ENCODE assay signal across 9 mouse cellular contexts in the genomic region with DNA sequence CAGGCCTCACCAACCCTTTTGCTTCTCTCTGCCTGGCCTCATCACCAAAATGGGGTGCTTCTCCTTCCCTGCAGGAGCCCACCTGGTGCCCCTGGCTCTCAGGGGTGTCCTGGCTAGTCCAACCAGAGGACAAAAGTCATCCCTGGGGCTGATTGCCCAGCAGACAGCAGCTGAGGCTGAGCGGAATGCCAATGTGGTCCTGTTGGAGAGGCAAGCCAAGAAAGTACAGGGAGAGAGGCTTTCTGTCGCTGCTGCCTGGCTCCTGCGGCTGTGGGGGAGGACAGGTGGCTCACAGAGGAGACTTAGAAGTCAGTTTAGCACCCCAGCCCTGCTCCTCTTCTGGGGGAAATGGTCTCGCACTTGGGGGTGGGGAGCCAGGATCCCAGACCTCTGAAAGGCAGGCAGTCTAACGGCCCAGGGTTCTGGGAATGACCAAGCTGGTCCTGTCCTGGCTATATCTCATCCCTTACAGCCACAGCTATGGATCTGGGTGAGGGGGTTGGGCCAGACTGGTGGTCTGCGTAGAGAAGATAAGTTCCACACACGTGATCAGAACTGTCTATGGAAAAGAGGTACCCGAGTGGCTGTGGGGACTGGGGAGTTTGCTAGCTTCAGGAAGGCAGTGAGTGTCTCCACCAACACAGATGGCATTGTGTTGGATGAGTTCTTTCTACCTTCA. TPM values are rescaled to one million over a fixed set of nuclear protein-coding genes. Genes with fewer than 3 reads are reported as not detected.
DNase-seq lines count a peak whose midpoint lies in the region; ATAC-seq and TF ChIP-seq lines count a peak whose summit lies in the region.
"Had no signal": no experiment of that assay in that cellular context is flagged by ENCODE, and none has a peak within 500 bp of the region (broad histone marks: within the 10 kb centered on the region; RNA-seq: fewer than 3 reads in every experiment).

No protein-coding gene starts in this region.

- intact Hi-C loops in heart, postnatal 14 days (cut with DNase I) = no loop called here

- H3K4me1 ChIP-seq in heart, embryonic 11.5 days (ENCODE audit: control insufficient read depth, insufficient read depth, low read length) = peaks cover 71% of the 10 kb centered on the region
- H3K4me1 ChIP-seq in MEL (ENCODE audit: control insufficient read depth in 1 of 2, insufficient read depth in 2 of 2, low read length in 2 of 2) = peaks cover 6 to 9% of the 10 kb centered on the region in 2 experiments
- peaks cover 53% of the 10 kb centered on the region for H3K4me1 ChIP-seq in embryonic facial prominence, embryonic 15.5 days
- peaks cover 11 to 29% of the 10 kb centered on the region in 2 experiments for H3K4me1 ChIP-seq in liver, embryonic 14.5 days (replicated peaks; ENCODE audit: control insufficient read depth in 2 of 2, insufficient read depth in 2 of 2, low read length in 1 of 2)
- peaks cover 55% of the 10 kb centered on the region for H3K4me1 ChIP-seq in thymus, adult 2 months (replicated peaks; ENCODE audit: control insufficient read depth, insufficient read depth, low read length)

- no peaks in the 10 kb centered on the region for H3K27me3 ChIP-seq in heart, embryonic 11.5 days (ENCODE audit: control insufficient read depth, insufficient read depth, low read length)
- H3K27me3 ChIP-seq in MEL (ENCODE audit: control insufficient read depth in 1 of 2, insufficient read depth in 2 of 2, low read length in 2 of 2) = no peaks in the 10 kb centered on the region
- H3K27me3 ChIP-seq in embryonic facial prominence, embryonic 15.5 days = no peaks in the 10 kb centered on the region
- H3K27me3 ChIP-seq in liver, embryonic 14.5 days (ENCODE audit: control insufficient read depth, insufficient read depth, low read length) = no peaks in the 10 kb centered on the region
- H3K27me3 ChIP-seq in thymus, adult 2 months (ENCODE audit: control insufficient read depth, insufficient read depth, low read length) = no peaks in the 10 kb centered on the region

- H3K79me2 ChIP-seq in MEL (ENCODE audit: control insufficient read depth, insufficient read depth, low read length, poor library complexity) = no peaks in the 10 kb centered on the region

- TF ChIP-seq POLR2A in MEL (IDR thresholded peaks at IDR 0.05; ENCODE audit: control insufficient read depth in 1 of 2, insufficient read depth in 1 of 2, low read depth in 1 of 2, low read length in 2 of 2, poor library complexity in 1 of 2) = no peak
- TF ChIP-seq POLR2A in thymus, adult 2 months (IDR thresholded peaks at IDR 0.05; ENCODE audit: control insufficient read depth, extremely low read depth, insufficient read depth, low read length, poor library complexity) = no peak

- TF ChIP-seq CTCF in MEL (IDR thresholded peaks at IDR 0.05 in 2 of 3, conservative IDR thresholded peaks at IDR 0.05 in 1 of 3; ENCODE audit: control insufficient read depth in 1 of 3, insufficient read depth in 1 of 3, low read depth in 2 of 3, low read length in 3 of 3, poor library complexity in 1 of 3, severe bottlenecking in 1 of 3) = no peak
- no peak for TF ChIP-seq CTCF in liver, embryonic 14.5 days (IDR thresholded peaks at IDR 0.05; ENCODE audit: low read depth)
- TF ChIP-seq CTCF in thymus, adult 2 months (IDR thresholded peaks at IDR 0.05; ENCODE audit: borderline replicate concordance, control insufficient read depth, extremely low read depth, insufficient read depth, low read length, poor library complexity) = no peak

- H3K4me3 ChIP-seq in heart, embryonic 11.5 days (ENCODE audit: low read depth, low read length) = no peak overlapping the region
- H3K4me3 ChIP-seq in MEL (ENCODE audit: control insufficient read depth in 1 of 2, insufficient read depth in 1 of 2, low read depth in 2 of 2, low read length in 2 of 2) = no peak overlapping the region
- no peak overlapping the region for H3K4me3 ChIP-seq in embryonic facial prominence, embryonic 15.5 days (replicated peaks)
- no peak overlapping the region for H3K4me3 ChIP-seq in liver, embryonic 14.5 days (ENCODE audit: insufficient read depth in 1 of 2, low read depth in 2 of 2, low read length in 2 of 2)
- no peak overlapping the region for H3K4me3 ChIP-seq in thymus, adult 2 months (ENCODE audit: control insufficient read depth, insufficient read depth, low read length)
- H3K4me3 ChIP-seq: erythroblast, embryonic 14.5 days had no signal

- no peak overlapping the region; the same call in 1 of the 2 replicates for H3K4me2 ChIP-seq in heart, embryonic 11.5 days
- H3K4me2 ChIP-seq in embryonic facial prominence, embryonic 15.5 days (replicated peaks) = no peak overlapping the region
- H3K4me2 ChIP-seq in liver, embryonic 14.5 days (ENCODE audit: low read depth) = no peak overlapping the region

- no peak for ATAC-seq in heart, embryonic 11.5 days (replicated peaks; ENCODE audit: insufficient number of reproducible peaks, low FRiP score, low TSS enrichment)
- ATAC-seq in embryonic facial prominence, embryonic 15.5 days (ENCODE audit: insufficient number of reproducible peaks, low FRiP score, low TSS enrichment, low read depth) = no peak
- peak; percentile 57; the same call in 1 of the 2 replicates for ATAC-seq in liver, embryonic 14.5 days (ENCODE audit: insufficient read depth)

- no peak for TF ChIP-seq EP300 in MEL (IDR thresholded peaks at IDR 0.05; ENCODE audit: low read depth in 1 of 2, low read length in 2 of 2)
- peak; percentile 51 for TF ChIP-seq EP300 in liver, embryonic 14.5 days (IDR thresholded peaks at IDR 0.05; ENCODE audit: low read depth)

- H3K9ac ChIP-seq in heart, embryonic 11.5 days (ENCODE audit: low read depth, low read length) = peak overlapping the region; percentile 23
- H3K9ac ChIP-seq in MEL (ENCODE audit: control insufficient read depth, low read depth, low read length, poor library complexity, severe bottlenecking) = no peak overlapping the region
- no peak overlapping the region for H3K9ac ChIP-seq in embryonic facial prominence, embryonic 15.5 days
- 0 out of 2 replicates have a peak overlapping the region, but pooled peaks have one; percentile 5 for H3K9ac ChIP-seq in liver, embryonic 14.5 days (replicated peaks)

- TF ChIP-seq RAD21 in MEL (IDR thresholded peaks at IDR 0.05; ENCODE audit: low read depth, low read length) = no peak

- peaks cover 12% of the 10 kb centered on the region for H3K36me3 ChIP-seq in heart, embryonic 11.5 days (ENCODE audit: control insufficient read depth, insufficient read depth, low read length)
- peaks cover 0 to 2% of the 10 kb centered on the region in 2 experiments; a peak in 1 of 4 replicates for H3K36me3 ChIP-seq in MEL (ENCODE audit: control insufficient read depth in 1 of 2, insufficient read depth in 2 of 2, low read length in 2 of 2)
- peaks cover 67% of the 10 kb centered on the region for H3K36me3 ChIP-seq in embryonic facial prominence, embryonic 15.5 days
- H3K36me3 ChIP-seq in liver, embryonic 14.5 days (replicated peaks; ENCODE audit: control insufficient read depth, insufficient read depth, low read depth) = no peaks in the 10 kb centered on the region
- H3K36me3 ChIP-seq in thymus, adult 2 months (ENCODE audit: control insufficient read depth, insufficient read depth, low read length) = no peaks in the 10 kb centered on the region

- H3K27ac ChIP-seq in heart, embryonic 11.5 days (ENCODE audit: low read depth, low read length) = peak overlapping the region; percentile 76
- H3K27ac ChIP-seq in MEL (ENCODE audit: control insufficient read depth, low read depth, low read length) = no peak overlapping the region
- H3K27ac ChIP-seq in embryonic facial prominence, embryonic 15.5 days (replicated peaks) = 0 out of 2 replicates have a peak overlapping the region, but pooled peaks have one; percentile 63
- no peak overlapping the region for H3K27ac ChIP-seq in liver, embryonic 14.5 days
- no peak overlapping the region for H3K27ac ChIP-seq in thymus, adult 2 months (ENCODE audit: control insufficient read depth, insufficient read depth, low read length)

- no peak for DNase-seq in heart, postnatal 14 days
- no peak for DNase-seq in MEL (ENCODE audit: low read depth, low spot score)
- DNase-seq in liver, embryonic 14.5 days (ENCODE audit: low read depth in 3 of 3, low spot score in 3 of 3) = no peak
- no peak for DNase-seq in spleen, postnatal 14 days (ENCODE audit: low spot score in 2 of 2)
- DNase-seq in thymus, adult 2 months = no peak
- DNase-seq in c-Kit-positive CD71-positive TER-119-positive erythroid progenitor cells, embryonic 14.5 days (ENCODE audit: low spot score) = no peak

- 32% methylated on average over 8 of the region's 8 CpGs for WGBS in heart, embryonic 11.5 days (ENCODE audit: insufficient replicate concordance)
- whole genome bisulfite sequencing in embryonic facial prominence, embryonic 15.5 days = 64% methylated on average over 8 of the region's 8 CpGs
- 28% methylated on average over 8 of the region's 8 CpGs for WGBS in liver, embryonic 14.5 days (ENCODE audit: insufficient replicate concordance)
- 89% methylated on average over 8 of the region's 8 CpGs for WGBS in thymus, adult 2 months

- H3K9me3 ChIP-seq in heart, embryonic 11.5 days (replicated peaks; ENCODE audit: control insufficient read depth, low read length) = no peaks in the 10 kb centered on the region
- no peaks in the 10 kb centered on the region for H3K9me3 ChIP-seq in MEL (replicated peaks; ENCODE audit: insufficient read depth, low read length)
- no peaks in the 10 kb centered on the region for H3K9me3 ChIP-seq in embryonic facial prominence, embryonic 15.5 days (replicated peaks)
- H3K9me3 ChIP-seq in liver, embryonic 14.5 days (ENCODE audit: control insufficient read depth, low read length) = no peaks in the 10 kb centered on the region

TF ChIP-seq in MEL, 35 proteins besides CTCF, POLR2A, EP300 and RAD21 (continues in another document):
- TF ChIP-seq SMC3 (IDR thresholded peaks at IDR 0.05; ENCODE audit: low read depth, low read length) (no peak), USF1 (IDR thresholded peaks at IDR 0.05; ENCODE audit: low read depth, low read length) (0 out of 2 replicates have a peak, but pooled peaks have one; percentile 21), MAFK (IDR thresholded peaks at IDR 0.05; ENCODE audit: borderline replicate concordance, low read depth, low read length) (no peak), UBTF (IDR thresholded peaks at IDR 0.05; ENCODE audit: borderline replicate concordance, insufficient read depth, low read depth, low read length) (no peak), NRF1 (IDR thresholded peaks at IDR 0.05; ENCODE audit: insufficient read depth, low read depth, low read length, poor library complexity, severe bottlenecking) (no peak)

RNA-seq across cellular contexts. Expression of gene Wasf2, which starts 55.3 kb away (rescaled TPM):
- polyA plus RNA-seq in heart, embryonic 11.5 days (2014; fragmentation: Nextera tagmentation; extraction: Ambion mirVana) = 37.3 and 55.8 TPM in 2 replicates
- 100 to 1,000 TPM; 133 to 135 TPM for total RNA-seq in heart, postnatal 14 days (2021)
- 16.4 and 18.4 TPM in 2 replicates for total RNA-seq in MEL (2012; rRNA removed)
- polyA plus RNA-seq in MEL (2012; ENCODE audit: insufficient read depth in 1 of 2, insufficient read length in 2 of 2, low read depth in 1 of 2, low replicate concordance in 2 of 2, missing spikeins in 1 of 2) = 10 to 100 TPM in 1 of 2 experiments, not detected in 1; 53.7 TPM
- polyA plus RNA-seq in embryonic facial prominence, embryonic 15.5 days (2015; fragmentation: Nextera tagmentation; extraction: Ambion mirVana) = 116 and 118 TPM in 2 replicates
- 11.4 and 12.0 TPM in 2 replicates for polyA plus RNA-seq in liver, embryonic 14.5 days (2012; rRNA removed)
- 31.4 and 33.9 TPM in 2 replicates for polyA plus RNA-seq in liver, embryonic 14.5 days (2014; fragmentation: Nextera tagmentation; extraction: Ambion mirVana)
- 163 and 186 TPM in 2 replicates for polyA plus RNA-seq in thymus, adult 2 months (2012; rRNA removed)

Comparison
In these comparisons a context has a peak if more than half of its experiments do, and no peak if none do; other contexts are left out.
1. H3K27ac ChIP-seq: peak in heart, embryonic 11.5 days (single experiment) and embryonic facial prominence, embryonic 15.5 days (single experiment); none in MEL (single experiment), liver, embryonic 14.5 days (single experiment) and thymus, adult 2 months (single experiment).
2. H3K9ac ChIP-seq: peak in heart, embryonic 11.5 days (single experiment) and liver, embryonic 14.5 days (single experiment); none in MEL (single experiment) and embryonic facial prominence, embryonic 15.5 days (single experiment).